Mouse (Mus musculus): ENCODE data around the gene Tmem51. TPM values are rescaled to one million over a fixed set of nuclear protein-coding genes. Genes with fewer than 3 reads are reported as not detected.
"Not testable (repeated sequence)": the region's sequence is repeated elsewhere in the genome, so short reads cannot be mapped to it uniquely, and the experiment has no call there.

Gene Tmem51
- total RNA-seq, 2 experiments from 2014 or later, result 0.48 to 0.88 TPM

- no peak for DNase-seq (ENCODE audit: low spot score)
These were observed 23.4 kb downstream of the Tmem51 start for GRCm38 (mm10) chr4:142060455-142061378.

- no peak for DNase-seq (ENCODE audit: low spot score)
These were observed 24.3 kb downstream of the Tmem51 start for GRCm38 (mm10) chr4:142059841-142060193.

- no peak for DNase-seq (ENCODE audit: low spot score)
These were observed 24.8 kb downstream of the Tmem51 start for GRCm38 (mm10) chr4:142059113-142059840.

GRCm38 (mm10) chr4:142057529-142058216 lies 26.4 kb downstream of the Tmem51 start:
- no peak for DNase-seq (ENCODE audit: low spot score)

GRCm38 (mm10) chr4:142055600-142055999 lies 28.5 kb downstream of the Tmem51 start:
- no peak for DNase-seq (ENCODE audit: low spot score)

- no peak for DNase-seq (ENCODE audit: low spot score)
These were observed 29.5 kb downstream of the Tmem51 start for GRCm38 (mm10) chr4:142054580-142054979.

GRCm38 (mm10) chr4:142053661-142054448 lies 30.2 kb downstream of the Tmem51 start:
- no peak for DNase-seq (ENCODE audit: low spot score)

GRCm38 (mm10) chr4:142053261-142053660 lies 30.8 kb downstream of the Tmem51 start:
- DNase-seq (ENCODE audit: low spot score), result no peak

- DNase-seq (ENCODE audit: low spot score), result no peak
These were observed 31.5 kb downstream of the Tmem51 start for GRCm38 (mm10) chr4:142052391-142053132.

- DNase-seq (ENCODE audit: low spot score), result not testable (repeated sequence)
These were observed 32.2 kb downstream of the Tmem51 start for GRCm38 (mm10) chr4:142051883-142052282.

- no peak for DNase-seq (ENCODE audit: low spot score)
These were observed 34.1 kb downstream of the Tmem51 start for GRCm38 (mm10) chr4:142049963-142050362.

- DNase-seq (ENCODE audit: low spot score), result no peak
These were observed 35.7 kb downstream of the Tmem51 start for GRCm38 (mm10) chr4:142048391-142048790.

GRCm38 (mm10) chr4:142047005-142047404 lies 37.1 kb downstream of the Tmem51 start:
- DNase-seq (ENCODE audit: low spot score), result no peak

- DNase-seq (ENCODE audit: low spot score), result no peak
These were observed 37.6 kb downstream of the Tmem51 start for GRCm38 (mm10) chr4:142046496-142046895.

GRCm38 (mm10) chr4:142045595-142046163 lies 38.4 kb downstream of the Tmem51 start:
- DNase-seq (ENCODE audit: low spot score), result no peak

- no peak for DNase-seq (ENCODE audit: low spot score)
These were observed 39.7 kb downstream of the Tmem51 start for GRCm38 (mm10) chr4:142044452-142044851.

- DNase-seq (ENCODE audit: low spot score), result no peak
These were observed 44.3 kb downstream of the Tmem51 start for GRCm38 (mm10) chr4:142039662-142040353.

- DNase-seq (ENCODE audit: low spot score), result no peak
These were observed 46.2 kb downstream of the Tmem51 start for GRCm38 (mm10) chr4:142037897-142038296.

- no peak for DNase-seq (ENCODE audit: low spot score)
These were observed 55.6 kb downstream of the Tmem51 start for GRCm38 (mm10) chr4:142028533-142028932.
